Mouse (Mus musculus) retina, postnatal 7 days (tissue): ENCODE data around the gene Ltbp1.

Experiments
- DNase-seq: peaks from one replicate; pipeline ENCODE4 v3.0.0-alpha.2; 2012; ENCODE audit warnings: low read depth, low spot score

Gene Ltbp1

GRCm38 (mm10) chr17:75284876-75285708, 279.7 kb downstream of the Ltbp1 start:
- DNase-seq, result no peak

GRCm38 (mm10) chr17:75292986-75293385, 287.6 kb downstream of the Ltbp1 start:
- DNase-seq, result no peak

DNA sequence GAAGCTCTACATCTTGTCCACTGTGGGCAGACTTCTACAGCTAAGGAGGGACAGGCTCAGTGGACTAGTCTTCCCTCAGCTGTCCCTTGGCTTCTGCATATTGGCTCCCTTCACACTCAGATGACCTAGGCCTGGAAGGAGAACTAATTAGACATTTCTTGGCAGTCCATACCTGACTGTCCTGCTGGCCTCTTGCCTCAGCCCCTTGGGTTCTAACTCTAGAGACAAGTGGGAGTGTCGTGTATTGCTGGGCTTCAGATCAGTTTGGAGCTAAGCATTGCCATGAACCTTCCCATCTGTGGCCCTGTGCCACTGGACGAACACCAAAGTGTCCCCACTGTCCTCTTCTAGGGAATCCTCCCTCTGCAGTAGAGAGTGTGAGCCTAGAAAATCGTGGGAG, 288.4 kb downstream of the Ltbp1 start:
- no peak for DNase-seq

DNA sequence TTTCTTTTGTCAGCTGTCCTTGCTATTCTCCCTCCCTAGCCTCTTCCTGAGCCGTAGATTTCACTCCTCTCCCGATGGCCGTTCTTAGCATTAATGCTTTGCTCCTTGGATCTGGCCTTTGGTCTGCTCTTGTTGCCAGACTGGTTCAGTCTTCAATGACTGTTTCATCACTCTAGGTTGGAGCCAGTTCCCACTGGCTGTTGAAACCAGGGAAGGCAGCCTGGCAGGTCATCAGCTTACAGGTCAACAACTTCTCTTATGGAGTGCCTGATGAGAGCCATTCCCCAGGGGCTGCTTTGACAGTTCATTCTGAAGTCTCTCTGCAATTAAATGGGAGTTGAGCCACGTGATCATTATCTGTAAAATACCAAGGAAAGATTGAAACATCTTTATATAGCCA, 295.5 kb downstream of the Ltbp1 start:
- no peak for DNase-seq

- DNase-seq, result no peak
Measured at GRCm38 (mm10) chr17:75304807-75305420, 299.5 kb downstream of the Ltbp1 start.

- no peak for DNase-seq
Measured at GRCm38 (mm10) chr17:75305714-75306113, 300.3 kb downstream of the Ltbp1 start.

- DNase-seq, result no peak
Measured at GRCm38 (mm10) chr17:75307070-75308011, 302.0 kb downstream of the Ltbp1 start.

- no peak for DNase-seq
Measured at GRCm38 (mm10) chr17:75317106-75317505, 311.7 kb downstream of the Ltbp1 start.

DNA sequence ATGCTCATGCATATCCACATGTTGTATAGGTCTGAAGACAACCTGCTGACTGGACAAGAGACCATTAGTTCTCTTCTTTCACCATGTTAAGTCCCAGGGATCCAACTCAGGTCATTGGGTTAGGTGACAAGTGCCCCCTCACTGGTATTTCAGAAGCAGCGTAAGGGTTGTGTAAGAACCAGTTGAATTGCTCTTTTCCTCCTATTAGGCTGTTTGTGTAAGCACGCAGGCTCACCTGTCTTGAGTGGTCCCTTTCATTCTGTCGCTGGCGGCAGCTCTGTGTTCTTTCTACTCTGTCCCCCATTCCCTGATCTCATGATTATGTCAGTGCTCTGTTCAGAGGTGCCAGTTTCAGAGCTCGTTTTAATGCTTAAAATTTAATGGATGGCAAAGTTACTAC, 317.9 kb downstream of the Ltbp1 start:
- no peak for DNase-seq

DNA sequence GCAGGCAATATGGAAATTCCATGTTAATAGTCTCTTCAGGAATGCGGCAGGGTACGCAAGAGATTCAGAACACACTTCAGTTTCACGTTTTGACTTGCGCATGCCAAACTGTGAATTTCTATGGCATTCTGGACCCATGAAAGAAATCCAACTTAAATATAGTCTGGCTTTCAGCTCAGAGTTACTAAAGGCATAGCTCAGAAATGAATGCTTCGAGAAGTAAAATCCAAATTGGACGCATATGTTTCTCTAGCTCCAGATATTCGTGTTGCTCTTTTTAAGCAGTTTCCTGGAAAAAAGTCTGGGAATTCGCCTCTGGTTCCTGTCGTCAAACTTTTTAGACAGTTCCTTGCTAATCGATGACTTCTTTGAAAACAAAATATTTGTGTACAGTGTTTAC, 318.4 kb downstream of the Ltbp1 start:
- DNase-seq, result no peak

- DNase-seq, result no peak
Measured at GRCm38 (mm10) chr17:75328102-75328639, 322.8 kb downstream of the Ltbp1 start.

GRCm38 (mm10) chr17:75330366-75330765, 325.0 kb downstream of the Ltbp1 start:
- DNase-seq, result no peak

GRCm38 (mm10) chr17:75331421-75331951, 326.1 kb downstream of the Ltbp1 start:
- DNase-seq, result no peak

DNA sequence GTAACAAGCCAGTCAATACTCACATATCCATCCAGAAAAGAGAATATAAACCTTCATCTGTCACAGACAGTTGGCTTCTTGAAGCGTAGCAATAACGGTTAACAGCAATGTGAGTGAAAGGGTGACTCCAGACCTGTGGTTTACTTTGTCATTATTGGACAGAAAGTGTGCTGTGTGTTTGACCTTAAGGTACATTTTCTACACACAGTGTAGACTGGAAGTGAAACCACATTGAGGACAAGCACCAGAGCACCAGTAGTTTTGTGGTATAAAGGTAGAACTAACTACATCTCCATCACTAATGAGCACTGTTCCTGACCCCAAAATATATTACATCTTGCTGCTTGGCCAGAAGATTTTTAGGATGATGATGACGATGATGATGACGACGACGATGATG, 326.9 kb downstream of the Ltbp1 start:
- DNase-seq, result no peak

- DNase-seq, result no peak
Measured at GRCm38 (mm10) chr17:75333011-75333410, 327.6 kb downstream of the Ltbp1 start.

GRCm38 (mm10) chr17:75333759-75334158, 328.4 kb downstream of the Ltbp1 start:
- no peak for DNase-seq

- no peak for DNase-seq
Measured at GRCm38 (mm10) chr17:75335649-75336048, 330.3 kb downstream of the Ltbp1 start.

DNA sequence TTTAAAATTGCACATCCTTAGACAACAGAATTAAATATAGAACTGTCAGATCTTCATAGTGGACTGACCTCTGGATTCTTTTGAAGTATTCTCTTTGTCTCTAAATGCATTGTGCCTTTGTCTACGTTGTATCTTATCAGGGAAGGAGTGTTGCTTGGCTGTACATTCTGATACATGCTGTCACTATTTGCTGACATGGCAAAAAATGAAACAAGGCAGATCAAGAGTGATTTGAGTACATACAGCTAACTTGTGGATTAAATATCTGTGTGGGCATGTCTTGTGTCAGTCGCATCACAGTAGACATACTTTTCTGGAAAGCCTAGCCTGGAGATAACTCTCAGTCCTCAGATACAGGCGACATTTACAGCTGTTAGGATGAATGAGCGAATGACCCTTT, 335.9 kb downstream of the Ltbp1 start:
- DNase-seq, result no peak

DNA sequence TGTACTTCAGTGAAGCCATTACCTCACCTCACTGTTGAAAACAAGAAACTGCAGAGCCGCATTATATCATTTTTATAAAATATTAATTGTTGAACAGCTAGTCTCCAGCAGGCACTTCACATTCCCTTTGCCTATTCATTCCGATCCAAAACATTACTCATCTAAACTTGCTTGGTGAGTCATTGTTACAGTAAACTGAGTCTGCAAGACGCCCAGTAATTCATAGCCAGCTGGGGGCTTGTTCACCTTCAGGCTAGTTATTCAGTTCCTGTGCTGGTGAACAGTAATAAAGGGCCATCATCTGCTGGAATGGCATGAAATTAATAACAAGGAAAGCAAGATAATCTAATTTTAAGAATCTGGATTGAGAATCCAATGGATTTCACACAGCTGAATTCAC, 339.7 kb downstream of the Ltbp1 start:
- DNase-seq, result no peak

GRCm38 (mm10) chr17:75347414-75347813, 342.0 kb downstream of the Ltbp1 start:
- no peak for DNase-seq

DNA sequence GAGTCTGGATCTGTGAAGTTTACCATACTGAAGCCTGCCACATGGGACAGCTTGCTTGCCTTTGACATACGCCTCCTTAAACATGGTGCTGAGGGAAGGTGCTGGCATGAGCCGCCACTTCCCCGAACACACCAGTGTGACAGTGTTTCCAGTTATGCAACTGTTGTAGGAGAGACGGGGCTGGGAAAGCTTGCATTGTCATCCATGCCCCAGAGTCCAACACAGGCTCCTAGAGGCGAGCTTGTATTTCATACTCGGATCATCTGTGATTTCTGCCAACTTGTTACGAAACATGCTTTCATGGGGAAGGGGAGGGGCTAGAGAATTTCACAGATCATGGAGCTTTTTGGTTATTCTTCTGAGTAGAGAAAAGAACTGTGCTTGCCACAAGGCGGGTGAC, 343.7 kb downstream of the Ltbp1 start:
- DNase-seq, result no peak

DNA sequence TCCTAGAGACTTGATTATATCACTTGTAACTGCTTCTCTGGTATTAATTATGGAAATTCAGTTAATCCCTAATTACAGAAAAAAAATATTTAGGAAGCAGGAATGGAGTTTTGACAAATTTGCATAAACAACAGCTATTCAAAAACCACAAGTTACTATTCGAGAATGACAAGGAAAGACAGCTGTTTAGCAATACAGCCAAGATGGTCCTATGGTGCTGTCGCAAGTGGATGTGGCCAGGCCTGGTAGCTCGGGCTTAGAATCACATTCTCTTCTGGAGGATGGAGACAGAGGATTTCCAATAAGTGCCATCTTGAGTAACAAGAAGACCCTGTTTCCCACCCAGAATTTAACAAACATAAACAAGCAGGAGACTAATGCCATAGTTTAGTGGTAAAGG, 344.2 kb downstream of the Ltbp1 start:
- DNase-seq, result no peak
